Mouse (Mus musculus) heart, postnatal 0 days (tissue): ENCODE measurements around the gene Scd4.
"Not testable (repeated sequence)": the region's sequence is repeated elsewhere in the genome, so short reads cannot be mapped to it uniquely, and the experiment has no call there.

Experiments
- CTCF ChIP-seq: IDR thresholded peaks from 2 replicates; pipeline ENCODE4 v1.5.1; 2016; ENCODE audit warnings: antibody characterized with exemption, control low read depth, low read depth
- EP300 ChIP-seq: IDR thresholded peaks from 2 replicates; pipeline ENCODE4 v1.6.1; 2016; ENCODE audit warnings: antibody characterized with exemption, low read depth

DNA sequence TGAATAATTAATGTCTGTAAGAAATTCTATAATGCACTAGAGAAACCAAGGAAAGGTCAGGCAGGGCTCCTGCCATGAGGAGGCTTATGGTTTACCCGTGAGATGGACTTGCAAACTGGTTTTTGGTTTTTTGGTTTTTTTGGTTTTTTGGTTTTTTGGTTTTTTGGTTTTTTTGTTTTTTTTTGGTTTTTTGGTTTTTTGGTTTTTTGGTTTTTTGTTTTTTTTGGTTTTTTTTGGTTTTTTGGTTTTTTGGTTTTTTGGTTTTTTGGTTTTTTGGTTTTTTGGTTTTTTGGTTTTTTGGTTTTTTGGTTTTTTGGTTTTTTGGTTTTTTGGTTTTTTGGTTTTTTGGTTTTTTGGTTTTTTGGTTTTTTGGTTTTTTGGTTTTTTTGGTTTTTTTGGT lies 1.8 kb upstream of the Scd4 start:
- not testable (repeated sequence) for TF ChIP-seq CTCF, EP300
